Mouse (Mus musculus) liver, adult (tissue): ENCODE results near the gene Hoxc11.

ENCODE experiments used
- GATA4 ChIP-seq: IDR thresholded peaks from 2 replicates; pipeline ENCODE4 v1.6.1; 2014; ENCODE audit warnings: mild to moderate bottlenecking, low read length; ENCODE audit not compliant: insufficient replicate concordance

Hoxc11 gene

DNA sequence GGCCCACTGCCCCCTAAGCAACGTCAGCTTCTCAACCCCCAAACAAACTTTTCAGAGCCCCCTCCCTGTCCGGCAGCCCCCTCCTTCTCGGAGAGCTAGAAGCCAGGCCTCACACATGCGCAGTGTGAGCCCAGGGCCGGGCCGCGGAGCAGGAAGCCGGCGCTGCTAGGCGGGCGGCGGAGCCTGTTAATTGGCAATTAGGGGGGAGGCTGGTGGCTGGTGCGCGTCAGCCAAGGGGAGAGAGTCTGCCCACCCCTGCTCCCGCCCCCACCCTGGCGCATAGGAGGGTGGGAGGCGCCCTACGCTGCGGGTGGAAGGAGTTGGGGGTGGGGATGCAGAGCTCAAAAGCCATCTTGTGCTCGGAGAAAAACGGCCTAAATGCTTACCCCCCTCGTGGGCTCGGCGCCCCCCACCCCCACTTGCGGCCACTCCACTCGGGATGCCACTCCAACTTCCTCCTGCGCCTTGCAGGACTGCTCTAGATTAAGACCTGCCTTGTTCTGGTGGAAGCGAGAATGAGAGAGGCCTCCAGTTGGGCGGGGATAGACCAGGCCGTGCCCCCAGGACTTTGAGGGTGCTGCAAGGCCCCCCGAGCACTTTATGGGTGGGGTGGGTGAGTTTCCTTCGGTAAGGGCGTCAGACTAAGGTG is 45.1 kb downstream of the Hoxc11 start:
- no peak for TF ChIP-seq GATA4

DNA sequence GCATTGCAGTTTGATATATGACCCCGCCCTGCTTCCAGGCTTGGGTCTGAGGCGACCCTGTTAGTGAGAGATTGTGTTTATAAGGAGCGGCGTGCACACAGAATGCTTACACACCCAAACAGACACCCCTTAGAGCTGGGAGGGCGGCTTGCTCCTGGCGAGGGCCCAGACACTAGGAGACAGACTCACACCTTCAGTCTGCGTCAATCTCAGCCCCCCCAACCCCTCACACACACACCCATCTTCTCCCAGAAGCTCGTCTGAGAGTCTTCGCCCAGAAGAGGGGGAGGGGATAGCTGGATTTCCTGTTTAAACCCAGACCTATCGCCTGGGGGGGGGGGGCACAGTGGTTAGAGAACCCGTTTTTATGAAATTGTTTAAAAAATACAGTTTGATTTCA is 45.7 kb downstream of the Hoxc11 start:
- no peak for TF ChIP-seq GATA4

DNA sequence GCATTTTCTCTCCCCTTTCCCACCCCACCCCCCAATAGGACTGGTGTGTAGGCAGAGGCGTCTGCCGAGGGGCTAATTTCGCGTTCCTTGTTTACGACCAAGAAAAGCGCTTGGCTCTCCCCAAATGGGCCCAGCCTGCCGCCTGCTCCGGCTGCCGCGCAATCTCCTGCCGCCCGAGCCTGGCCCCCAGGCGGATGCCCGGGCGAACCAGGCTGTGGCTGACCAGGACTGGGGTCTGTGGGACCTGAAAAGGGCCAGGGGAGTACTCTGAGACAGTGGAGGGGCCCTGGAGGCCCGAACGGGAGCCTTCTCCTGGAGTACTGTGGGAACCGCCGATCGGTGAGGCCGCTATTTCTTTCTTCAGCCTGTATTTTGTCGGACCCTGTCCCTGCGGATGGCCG is 46.3 kb downstream of the Hoxc11 start:
- TF ChIP-seq GATA4 = no peak

DNA sequence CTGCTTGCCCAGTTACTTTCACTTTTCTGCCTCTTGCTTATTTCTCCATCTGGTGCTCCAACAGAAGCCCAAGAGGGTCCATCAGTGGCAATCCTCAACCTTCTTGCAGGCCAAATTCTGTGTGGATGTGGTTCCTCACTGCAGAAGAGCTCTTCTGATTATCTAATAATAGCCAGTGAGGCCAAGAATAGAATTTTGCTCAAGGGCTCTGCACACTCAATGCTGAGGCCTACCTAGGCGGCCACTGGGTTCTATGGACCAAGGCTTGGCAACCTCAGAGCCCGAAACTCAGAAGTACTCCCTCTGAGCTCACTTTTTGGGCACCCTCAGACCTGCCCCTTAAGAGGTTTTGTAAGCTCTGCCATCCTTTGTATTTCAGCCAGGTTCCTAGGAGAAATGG is 47.1 kb downstream of the Hoxc11 start:
- no peak for TF ChIP-seq GATA4

DNA sequence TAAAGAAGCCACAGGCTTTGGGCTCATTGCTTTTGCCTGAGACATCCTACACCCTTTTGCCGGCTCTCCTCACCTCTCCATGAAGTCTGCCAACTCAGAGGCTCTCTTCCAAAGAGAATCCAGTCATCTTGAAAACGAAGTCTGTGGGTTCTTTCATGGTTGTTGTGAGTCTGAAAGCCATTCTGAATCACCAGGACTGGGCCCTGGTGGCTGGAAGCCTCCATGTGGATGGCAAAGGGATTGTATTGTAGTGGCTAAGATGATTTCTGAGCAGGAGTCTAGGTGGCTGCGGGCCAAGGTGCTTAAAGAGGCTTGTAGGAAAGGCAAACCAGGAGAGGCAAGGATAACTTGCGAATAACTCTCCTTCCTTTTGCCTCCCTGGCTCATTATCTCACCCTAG is 47.9 kb downstream of the Hoxc11 start:
- TF ChIP-seq GATA4 = no peak

DNA sequence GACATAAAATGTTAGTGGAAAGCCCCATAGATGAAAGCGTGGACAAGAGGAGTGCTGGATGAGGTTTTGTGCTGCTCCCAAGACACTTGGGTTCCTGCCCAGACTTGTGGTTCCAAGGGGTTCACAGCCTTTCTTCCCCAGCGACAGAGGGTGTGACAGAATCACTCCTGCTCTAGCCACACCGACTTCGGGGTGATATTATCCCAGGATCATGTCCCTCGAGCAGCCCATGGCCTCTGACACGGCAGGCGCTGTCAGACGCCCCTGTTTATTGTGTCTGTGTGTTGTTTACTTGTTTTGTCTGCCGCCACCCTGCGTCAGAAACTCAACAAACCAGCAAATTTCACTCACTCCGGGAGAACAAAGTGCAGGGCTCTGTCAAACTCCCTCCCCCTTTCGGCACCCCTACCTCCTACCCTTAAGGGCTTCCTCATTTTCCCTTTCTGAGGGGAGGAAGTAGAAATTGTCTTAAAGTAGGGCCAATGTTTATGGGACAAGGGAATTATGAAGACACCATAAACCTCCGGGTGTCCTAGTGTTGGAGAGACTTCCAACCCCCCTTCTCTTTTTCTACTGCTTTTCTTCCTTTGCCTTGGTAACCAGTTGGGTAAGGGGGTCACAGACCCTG is 48.7 kb downstream of the Hoxc11 start:
- no peak for TF ChIP-seq GATA4

DNA sequence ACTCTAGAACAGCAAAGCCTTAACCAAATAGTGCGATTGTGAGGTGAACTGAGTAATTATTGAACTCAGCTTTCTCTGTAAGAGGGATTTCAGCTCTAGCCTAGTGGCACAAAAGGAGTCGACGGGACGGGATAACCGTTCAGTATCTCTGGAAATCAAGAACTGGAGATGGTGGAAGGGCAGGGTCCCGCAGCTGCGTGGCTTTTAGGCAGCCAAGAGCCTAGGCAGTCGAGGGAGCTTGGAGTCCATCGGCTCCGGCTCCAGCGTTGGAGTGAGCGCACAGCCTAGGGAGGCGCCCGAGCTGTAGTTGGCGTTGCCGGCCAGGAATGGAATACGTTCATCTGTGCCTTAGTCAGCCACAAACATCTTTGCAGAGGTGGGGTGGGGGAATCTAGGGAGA is 51.1 kb downstream of the Hoxc11 start:
- TF ChIP-seq GATA4 = no peak

DNA sequence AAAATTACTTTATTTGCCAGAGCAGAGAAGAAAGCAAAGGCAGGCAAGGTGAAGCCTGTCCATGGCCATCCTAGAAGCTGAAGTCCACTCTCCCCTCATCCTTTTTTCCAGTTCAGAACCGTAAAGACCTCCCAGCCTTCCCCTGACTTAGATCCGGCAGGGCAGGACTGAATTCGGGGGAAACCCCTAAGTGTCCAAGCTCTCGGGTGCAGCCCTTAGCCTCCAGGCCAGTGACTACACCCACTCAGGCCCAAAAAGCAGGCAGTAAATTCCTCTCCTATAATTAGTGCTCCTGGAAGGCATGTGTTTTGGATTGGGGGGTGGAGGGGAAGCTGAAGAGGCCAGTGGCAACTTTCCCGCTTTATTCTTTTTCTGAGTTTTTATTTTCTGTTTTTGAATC is 51.6 kb downstream of the Hoxc11 start:
- no peak for TF ChIP-seq GATA4

DNA sequence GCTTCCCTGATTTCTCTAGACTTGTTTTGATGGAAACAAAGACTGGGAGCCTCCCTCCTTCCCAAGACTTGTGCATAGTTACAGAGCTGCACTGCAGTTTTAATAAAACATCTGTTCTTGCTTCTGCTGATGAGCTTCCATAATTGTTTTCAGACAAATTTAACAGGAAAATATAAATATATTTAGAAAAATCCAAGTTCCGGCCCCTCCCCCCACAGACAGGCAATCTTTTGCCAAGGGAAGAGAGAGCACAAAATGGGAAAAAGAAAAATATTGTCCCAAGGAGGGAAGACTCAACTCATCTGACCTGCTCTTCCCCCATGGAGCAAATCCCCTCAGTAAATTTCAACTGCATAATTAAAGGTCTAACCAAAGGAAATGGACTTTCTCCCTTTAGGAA is 52.1 kb downstream of the Hoxc11 start:
- TF ChIP-seq GATA4 = no peak
